Mouse (Mus musculus) fibroblast of lung, adult 2 months (primary cell): ENCODE data around the gene Parg.
A peak's percentile ranks its signal among the peaks of the same experiment; 100 is the strongest.
"Not testable (repeated sequence)": the region's sequence is repeated elsewhere in the genome, so short reads cannot be mapped to it uniquely, and the experiment has no call there.

Experiments used
- DNase-seq: peaks from one replicate; pipeline ENCODE4 v3.0.0-alpha.2; 2011; ENCODE audit warnings: low read depth

The Parg gene

GRCm38 (mm10) chr14:32201791-32202451, at the start of gene Parg, which contains the start of gene Timm23:
Parg (plus strand) TSS chr14:32201949.
Timm23 (minus strand) TSS chr14:32201898.
- DNase-seq, result peak; percentile 43

DNA sequence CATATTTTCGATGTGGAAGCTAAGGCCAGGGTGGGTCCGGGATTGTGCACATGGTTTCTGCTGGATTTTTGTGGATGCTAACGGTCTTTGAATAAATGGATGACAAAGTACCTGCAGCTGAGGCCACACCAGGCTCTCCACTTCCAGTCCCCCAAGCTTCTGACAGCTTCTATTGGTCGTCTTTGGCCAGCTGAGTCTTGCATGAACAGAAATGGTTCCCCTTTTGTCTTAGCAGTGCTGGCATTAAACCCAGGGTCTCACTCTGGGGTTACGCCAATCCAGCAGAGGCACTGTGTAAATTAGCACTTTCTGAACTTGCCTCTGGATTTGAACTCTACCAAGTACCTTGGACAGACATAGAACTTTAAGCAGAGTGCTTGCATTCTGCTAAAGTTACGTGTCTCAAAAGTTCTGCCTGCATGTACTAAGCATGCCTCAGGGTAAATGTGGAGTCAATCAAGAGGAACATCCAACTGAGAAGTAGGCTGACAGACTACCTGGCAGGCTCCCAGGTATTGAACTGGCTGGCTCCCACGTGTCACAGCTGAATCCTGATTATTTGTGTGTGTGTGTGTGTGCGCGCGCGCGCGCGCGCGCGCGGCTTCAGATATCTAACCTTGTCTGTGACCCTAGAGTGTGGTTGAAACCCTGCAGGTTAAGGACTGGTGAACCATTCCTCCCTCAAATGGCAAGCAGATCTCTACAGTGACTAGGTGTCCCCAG, 49.3 kb upstream of the Parg start:
- DNase-seq, result no peak

DNA sequence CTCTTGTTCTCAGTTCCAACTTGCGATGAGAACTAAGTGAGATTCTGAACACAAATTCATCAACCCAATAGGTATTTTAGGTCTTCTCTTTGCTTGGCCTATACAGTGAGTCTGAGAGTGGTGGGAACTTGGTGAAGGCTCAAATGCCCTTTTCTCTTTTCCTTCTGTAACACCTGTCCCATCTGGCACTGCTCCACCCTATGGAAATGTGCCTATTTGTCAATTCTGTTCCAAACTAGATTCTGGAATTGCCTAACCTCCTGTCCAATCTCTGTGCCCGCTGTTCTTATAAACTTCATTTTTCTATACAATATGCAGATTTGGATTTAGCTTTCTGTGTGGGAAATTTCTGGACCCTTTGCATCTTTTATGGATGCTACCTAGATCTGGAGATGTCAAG, 48.6 kb upstream of the Parg start:
- DNase-seq, result no peak

- no peak for DNase-seq
Measured at GRCm38 (mm10) chr14:32154758-32155157, 47.0 kb upstream of the Parg start.

DNA sequence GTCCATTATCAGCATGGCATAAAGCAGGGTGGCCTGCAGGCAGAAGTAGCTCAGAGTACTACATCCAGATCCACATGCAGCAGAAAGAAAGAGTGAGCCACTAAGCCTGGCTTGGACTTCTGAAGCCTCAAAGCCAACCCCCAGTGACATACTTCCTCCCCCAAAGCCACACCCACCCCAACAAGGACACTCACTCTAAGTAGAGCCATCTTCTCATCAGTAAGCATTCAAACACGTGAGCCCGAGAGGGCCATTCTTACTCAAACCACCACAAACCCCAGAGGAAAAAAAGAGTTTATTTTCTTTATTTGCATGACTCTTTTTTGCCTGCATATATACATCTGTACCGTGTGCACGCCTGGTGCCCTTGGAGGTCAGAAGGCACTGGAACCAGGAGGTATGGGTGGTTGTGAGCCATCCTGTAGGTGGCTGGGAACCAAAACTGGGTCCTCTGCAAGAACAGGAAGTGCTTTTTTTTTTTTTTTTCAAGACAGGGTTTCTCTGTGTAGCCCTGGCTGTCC, 42.5 kb upstream of the Parg start:
- peak; percentile 8 for DNase-seq

DNA sequence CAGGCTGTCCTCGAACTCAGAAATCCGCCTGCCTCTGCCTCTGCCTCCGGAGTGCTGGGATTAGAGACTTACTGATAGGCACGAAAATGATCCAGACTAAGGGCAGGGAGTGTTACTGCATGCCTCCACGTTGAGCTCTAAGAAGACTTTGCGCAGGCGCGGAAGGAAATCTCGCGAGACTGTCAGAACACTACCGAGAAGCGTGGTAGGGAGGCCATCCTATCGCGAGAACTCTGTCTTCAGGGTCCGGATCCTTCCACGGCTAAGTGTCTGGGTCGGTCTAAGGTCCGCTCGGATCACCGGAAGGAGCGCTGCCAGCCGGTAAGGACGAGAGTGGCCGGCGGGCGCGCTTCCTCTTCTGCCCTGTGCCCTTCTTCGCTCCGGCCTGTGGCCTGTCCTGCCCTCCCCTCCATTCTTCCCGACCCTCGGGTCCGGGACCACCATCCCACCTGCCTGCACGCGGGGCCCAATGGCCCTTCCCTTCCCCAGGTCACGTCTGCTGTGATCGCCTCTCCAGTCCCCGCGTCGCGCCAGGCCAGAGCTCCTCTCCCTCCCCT, 42.0 kb upstream of the Parg start, which contains the start of gene Ncoa4:
Gene Ncoa4 (plus strand): TSS at position 176 of the 557 bp plus-strand sequence.
- peak; percentile 98 for DNase-seq

GRCm38 (mm10) chr14:32160563-32160962, 41.2 kb upstream of the Parg start:
- no peak for DNase-seq

- DNase-seq, result no peak
Measured at GRCm38 (mm10) chr14:32161090-32161885, 40.5 kb upstream of the Parg start.

- no peak for DNase-seq
Measured at GRCm38 (mm10) chr14:32162231-32162630, 39.5 kb upstream of the Parg start.

- no peak for DNase-seq
Measured at GRCm38 (mm10) chr14:32163203-32163888, 38.4 kb upstream of the Parg start.

DNA sequence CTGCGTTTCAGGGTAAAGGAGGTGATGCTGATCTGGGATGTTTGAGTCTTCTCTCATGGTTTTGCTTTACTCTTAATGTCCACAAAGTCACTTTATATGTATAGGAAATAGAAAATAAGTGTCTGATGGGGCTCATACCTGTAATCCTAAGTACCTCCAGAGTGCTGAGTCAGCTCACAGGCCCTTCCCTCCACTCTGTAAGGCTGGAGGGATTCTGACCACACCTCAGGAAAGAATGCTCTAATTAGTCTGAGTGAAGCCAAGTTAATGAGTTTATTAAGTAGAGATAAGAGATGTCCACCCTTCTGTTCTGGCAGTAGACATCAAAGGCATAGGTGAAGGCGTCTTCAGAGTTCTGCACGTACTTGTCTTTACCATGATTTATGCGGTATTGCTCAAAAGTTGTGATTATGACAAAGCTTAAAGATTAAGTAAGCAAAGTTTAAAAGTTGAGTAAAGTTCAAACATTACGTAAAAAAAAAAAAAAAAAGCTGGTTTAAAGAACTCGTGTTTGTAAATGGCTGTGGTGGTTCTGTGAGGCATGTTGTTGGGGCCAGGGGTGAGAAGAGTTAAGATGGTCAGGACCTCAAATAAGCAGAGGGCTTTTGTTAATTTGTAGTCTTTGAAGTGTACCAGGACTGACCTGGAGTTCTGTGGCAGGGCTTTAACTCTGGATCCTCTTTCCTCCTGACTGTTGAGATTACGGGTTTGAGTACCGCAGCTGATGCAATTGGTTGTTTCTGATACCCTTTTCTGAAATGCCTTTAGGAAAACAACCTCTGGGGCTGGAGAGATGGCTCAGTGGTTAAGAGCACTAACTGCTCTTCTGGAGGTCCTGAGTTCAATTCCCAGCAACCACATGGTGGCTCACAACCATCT, 37.3 kb upstream of the Parg start:
- no peak for DNase-seq

DNA sequence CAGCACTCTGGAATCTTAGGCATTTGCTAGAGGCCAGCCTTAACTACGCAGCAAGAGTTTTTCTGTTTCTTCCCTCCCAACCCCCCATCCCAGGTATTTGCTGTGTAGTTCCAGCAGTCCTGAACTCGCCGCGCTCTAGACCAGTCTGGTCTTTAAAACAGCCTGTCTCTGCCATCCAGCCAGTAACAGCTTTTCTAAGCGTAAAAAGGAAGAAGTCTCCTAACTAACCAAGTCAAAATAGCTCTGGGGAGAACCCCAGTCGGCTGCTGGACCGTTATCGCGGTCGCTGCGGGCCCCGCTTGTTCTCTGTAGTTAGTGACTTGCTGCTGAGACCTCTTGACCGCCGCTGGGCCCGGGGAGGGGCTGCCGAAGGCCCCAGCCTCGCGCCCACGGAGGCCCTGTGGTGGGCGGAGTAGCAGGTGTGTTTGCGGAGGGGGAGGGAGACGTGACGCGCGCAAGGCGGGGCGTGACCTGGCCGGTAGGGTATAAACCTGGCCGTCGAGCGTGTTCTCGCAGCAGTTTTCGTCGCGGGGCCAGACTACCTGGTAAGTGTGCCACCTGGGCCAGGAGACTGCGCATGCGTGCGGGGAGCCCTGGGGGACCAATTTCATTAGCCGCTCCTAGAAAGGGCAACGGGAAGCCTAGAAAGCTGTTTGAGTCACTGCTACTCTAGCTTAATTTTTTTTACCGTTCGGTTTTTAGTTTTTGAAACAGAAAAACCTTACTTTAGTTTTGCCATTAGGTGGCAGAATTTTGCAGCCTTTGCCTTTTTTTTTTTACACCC, 36.3 kb upstream of the Parg start:
- DNase-seq, result peak; percentile 36

DNA sequence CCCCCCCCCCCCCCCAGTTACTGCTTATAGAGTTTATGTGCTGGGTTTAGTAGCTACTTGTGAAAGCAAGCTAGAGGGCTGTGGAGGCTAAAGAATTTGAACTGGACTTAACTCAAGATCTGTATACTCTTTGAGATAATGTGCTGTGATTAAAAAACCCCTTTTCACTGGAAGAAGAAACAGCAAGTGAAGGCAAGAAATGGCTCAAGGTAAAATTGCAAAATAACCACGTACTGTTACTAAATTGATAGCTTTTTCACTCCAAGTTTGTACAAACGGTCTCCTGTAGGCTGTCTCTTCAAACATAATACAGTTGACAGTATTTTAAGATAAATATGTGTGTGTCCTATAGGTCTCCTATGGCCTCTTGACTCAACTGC, 35.7 kb upstream of the Parg start:
- no peak for DNase-seq

GRCm38 (mm10) chr14:32166840-32167239, 34.9 kb upstream of the Parg start:
- DNase-seq, result no peak

DNA sequence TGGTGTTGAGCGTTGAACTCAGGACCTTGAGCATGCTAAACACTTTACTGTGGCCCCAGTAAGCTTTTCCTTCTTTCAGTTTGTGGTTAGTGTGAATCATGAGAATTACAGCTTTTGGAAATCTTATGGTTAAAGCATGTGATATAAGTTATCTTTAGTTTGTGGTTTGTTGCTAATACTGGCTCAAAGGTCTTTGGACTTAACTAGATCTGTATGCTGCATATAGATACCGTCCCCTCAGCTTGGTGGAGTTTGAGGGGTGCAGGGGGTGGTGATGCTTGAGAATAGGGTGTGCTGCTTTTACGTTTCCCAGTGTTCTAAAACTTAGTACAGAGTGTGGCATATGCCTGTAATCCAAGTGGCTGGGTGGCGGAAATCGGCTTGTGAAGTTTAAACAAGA, 34.4 kb upstream of the Parg start:
- DNase-seq, result no peak

DNA sequence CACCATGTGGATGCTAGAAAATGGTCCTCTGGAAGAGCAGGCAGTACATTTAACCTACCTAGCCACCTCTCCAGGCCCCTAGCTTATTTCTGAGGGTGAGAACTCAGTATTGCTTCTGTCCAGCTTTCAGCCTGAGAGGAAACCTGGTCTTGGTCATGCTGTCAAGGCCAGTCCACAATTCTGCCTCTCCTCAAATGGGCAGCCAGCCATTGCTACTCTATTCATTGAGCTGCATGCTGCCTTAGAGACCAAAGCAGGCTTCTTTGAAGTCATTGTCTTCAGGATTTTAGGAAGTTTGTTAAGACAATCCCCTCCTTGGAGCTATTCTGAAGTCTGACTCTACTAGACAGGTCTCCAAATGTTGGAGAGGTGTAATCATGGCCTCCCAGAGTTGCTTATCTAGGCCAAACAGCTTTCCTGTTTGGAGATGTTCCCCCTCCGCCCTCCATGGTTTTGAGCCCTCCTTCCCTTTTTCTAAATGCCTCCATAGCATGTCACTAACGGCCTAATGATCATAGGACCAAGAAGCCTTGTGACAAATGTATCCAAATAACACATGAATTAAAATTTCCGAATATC, 33.0 kb upstream of the Parg start:
- no peak for DNase-seq

GRCm38 (mm10) chr14:32170137-32170536, 31.6 kb upstream of the Parg start:
- DNase-seq, result no peak

- no peak for DNase-seq
Measured at GRCm38 (mm10) chr14:32175310-32175709, 26.4 kb upstream of the Parg start.

GRCm38 (mm10) chr14:32176590-32176989, 25.2 kb upstream of the Parg start:
- DNase-seq, result not testable (repeated sequence)
